Mouse (Mus musculus): ENCODE measurements around the gene Tbxas1.

GRCm38 (mm10) chr6:38966839-38967238 lies 91.6 kb downstream of the Tbxas1 start:
- TF ChIP-seq CTCF (IDR thresholded peaks at IDR 0.05; ENCODE audit: low read depth) (no peak), EP300 (IDR thresholded peaks at IDR 0.05; ENCODE audit: low read depth) (peak; percentile 71)

Data from liver, embryonic 14.5 days (tissue).